Mouse (Mus musculus): Measurements from ENCODE around the gene Sf3b6. TPM values are rescaled to one million over a fixed set of nuclear protein-coding genes. Genes with fewer than 3 reads are reported as not detected.
"Not testable (repeated sequence)": the region's sequence is repeated elsewhere in the genome, so short reads cannot be mapped to it uniquely, and the experiment has no call there.

Sf3b6 gene
- polyA plus RNA-seq, 1 experiment from 2014 or later: 302 TPM

GRCm38 (mm10) chr12:4781725-4782404 lies 35.5 kb upstream of the Sf3b6 start:
- H3K36me3 ChIP-seq (ENCODE audit: control insufficient read depth, insufficient read depth, low read length); H3K9ac ChIP-seq (ENCODE audit: low read depth, low read length); H3K9me3 ChIP-seq (ENCODE audit: control insufficient read depth, low read length); H3K27ac ChIP-seq (ENCODE audit: low read depth, low read length); H3K27me3 ChIP-seq (replicated peaks; ENCODE audit: control insufficient read depth, insufficient read depth, low read length); H3K4me3 ChIP-seq (ENCODE audit: low read depth, low read length); ATAC-seq (replicated peaks; ENCODE audit: low FRiP score); H3K4me2 ChIP-seq; H3K4me1 ChIP-seq (replicated peaks; ENCODE audit: control insufficient read depth, insufficient read depth, low read length); DNase-seq (ENCODE audit: low spot score): not testable (repeated sequence)
- WGBS: 87% methylated on average over 9 of the region's 9 CpGs

GRCm38 (mm10) chr12:4783598-4783997 lies 33.7 kb upstream of the Sf3b6 start:
- Histone ChIP-seq H3K4me1 (replicated peaks; ENCODE audit: control insufficient read depth, insufficient read depth, low read length) (no peaks in the 10 kb centered on the region), H3K4me2 (no peak overlapping the region), H3K4me3 (ENCODE audit: low read depth, low read length) (no peak overlapping the region), H3K36me3 (ENCODE audit: control insufficient read depth, insufficient read depth, low read length) (no peaks in the 10 kb centered on the region), H3K27me3 (replicated peaks; ENCODE audit: control insufficient read depth, insufficient read depth, low read length) (no peaks in the 10 kb centered on the region), H3K9me3 (ENCODE audit: control insufficient read depth, low read length) (no peaks in the 10 kb centered on the region), H3K27ac (ENCODE audit: low read depth, low read length) (no peak overlapping the region), H3K9ac (ENCODE audit: low read depth, low read length) (no peak overlapping the region)
- no peak for ATAC-seq (replicated peaks; ENCODE audit: low FRiP score)
- no peak for DNase-seq (ENCODE audit: low spot score)
- WGBS: 61% methylated on average over 5 of the region's 5 CpGs

GRCm38 (mm10) chr12:4784466-4784865 lies 32.9 kb upstream of the Sf3b6 start:
- no peak for DNase-seq (ENCODE audit: low spot score)
- no peaks in the 10 kb centered on the region for H3K4me1 ChIP-seq (replicated peaks; ENCODE audit: control insufficient read depth, insufficient read depth, low read length)
- no peak overlapping the region for H3K27ac ChIP-seq (ENCODE audit: low read depth, low read length)
- no peaks in the 10 kb centered on the region for H3K27me3 ChIP-seq (replicated peaks; ENCODE audit: control insufficient read depth, insufficient read depth, low read length)
- H3K4me3 ChIP-seq (ENCODE audit: low read depth, low read length): no peak overlapping the region
- H3K9me3 ChIP-seq (ENCODE audit: control insufficient read depth, low read length): no peaks in the 10 kb centered on the region
- 79% methylated on average over 2 of the region's 2 CpGs for WGBS
- H3K9ac ChIP-seq (ENCODE audit: low read depth, low read length): no peak overlapping the region
- no peak for ATAC-seq (replicated peaks; ENCODE audit: low FRiP score)
- H3K4me2 ChIP-seq: no peak overlapping the region
- no peaks in the 10 kb centered on the region for H3K36me3 ChIP-seq (ENCODE audit: control insufficient read depth, insufficient read depth, low read length)

- not testable (repeated sequence) for H3K36me3 ChIP-seq (ENCODE audit: control insufficient read depth, insufficient read depth, low read length); DNase-seq (ENCODE audit: low spot score); H3K4me3 ChIP-seq (ENCODE audit: low read depth, low read length); H3K27ac ChIP-seq (ENCODE audit: low read depth, low read length); H3K27me3 ChIP-seq (replicated peaks; ENCODE audit: control insufficient read depth, insufficient read depth, low read length); H3K4me1 ChIP-seq (replicated peaks; ENCODE audit: control insufficient read depth, insufficient read depth, low read length); H3K9me3 ChIP-seq (ENCODE audit: control insufficient read depth, low read length); H3K4me2 ChIP-seq; H3K9ac ChIP-seq (ENCODE audit: low read depth, low read length); ATAC-seq (replicated peaks; ENCODE audit: low FRiP score)
- 90% methylated on average over 25 of the region's 25 CpGs for WGBS
These were observed 29.2 kb upstream of the Sf3b6 start for GRCm38 (mm10) chr12:4788128-4788527.

- Histone ChIP-seq H3K27ac (ENCODE audit: low read depth, low read length) (no peak overlapping the region), H3K4me3 (ENCODE audit: low read depth, low read length) (no peak overlapping the region), H3K36me3 (ENCODE audit: control insufficient read depth, insufficient read depth, low read length) (no peaks in the 10 kb centered on the region), H3K9me3 (ENCODE audit: control insufficient read depth, low read length) (no peaks in the 10 kb centered on the region), H3K4me2 (no peak overlapping the region), H3K27me3 (replicated peaks; ENCODE audit: control insufficient read depth, insufficient read depth, low read length) (no peaks in the 10 kb centered on the region), H3K9ac (ENCODE audit: low read depth, low read length) (no peak overlapping the region), H3K4me1 (replicated peaks; ENCODE audit: control insufficient read depth, insufficient read depth, low read length) (no peaks in the 10 kb centered on the region)
- DNase-seq (ENCODE audit: low spot score) (no peak), ATAC-seq (replicated peaks; ENCODE audit: low FRiP score) (0 out of 2 replicates have a peak, but pooled peaks have one; percentile 26)
- 60% methylated on average over 1 of the region's 1 CpGs for WGBS
These were observed 23.6 kb upstream of the Sf3b6 start for GRCm38 (mm10) chr12:4793718-4794117.

- not testable (repeated sequence) for H3K4me3 ChIP-seq (ENCODE audit: low read depth, low read length); H3K9ac ChIP-seq (ENCODE audit: low read depth, low read length); H3K4me1 ChIP-seq (replicated peaks; ENCODE audit: control insufficient read depth, insufficient read depth, low read length); DNase-seq (ENCODE audit: low spot score); H3K36me3 ChIP-seq (ENCODE audit: control insufficient read depth, insufficient read depth, low read length); H3K27ac ChIP-seq (ENCODE audit: low read depth, low read length); H3K9me3 ChIP-seq (ENCODE audit: control insufficient read depth, low read length); ATAC-seq (replicated peaks; ENCODE audit: low FRiP score); H3K4me2 ChIP-seq; H3K27me3 ChIP-seq (replicated peaks; ENCODE audit: control insufficient read depth, insufficient read depth, low read length)
- WGBS: 71% methylated on average over 6 of the region's 6 CpGs
These were observed 19.9 kb upstream of the Sf3b6 start for GRCm38 (mm10) chr12:4797471-4797870.

GRCm38 (mm10) chr12:4811036-4811435 lies 6.3 kb upstream of the Sf3b6 start:
- no peaks in the 10 kb centered on the region for H3K9me3 ChIP-seq (ENCODE audit: control insufficient read depth, low read length)
- H3K9ac ChIP-seq (ENCODE audit: low read depth, low read length): no peak overlapping the region
- H3K4me2 ChIP-seq: no peak overlapping the region
- DNase-seq (ENCODE audit: low spot score) (no peak), ATAC-seq (replicated peaks; ENCODE audit: low FRiP score) (no peak)
- no peak overlapping the region for H3K4me3 ChIP-seq (ENCODE audit: low read depth, low read length)
- H3K36me3 ChIP-seq (ENCODE audit: control insufficient read depth, insufficient read depth, low read length): no peaks in the 10 kb centered on the region
- 72% methylated on average over 4 of the region's 4 CpGs for WGBS
- no peak overlapping the region for H3K27ac ChIP-seq (ENCODE audit: low read depth, low read length)
- no peaks in the 10 kb centered on the region for H3K27me3 ChIP-seq (replicated peaks; ENCODE audit: control insufficient read depth, insufficient read depth, low read length)
- no peaks in the 10 kb centered on the region for H3K4me1 ChIP-seq (replicated peaks; ENCODE audit: control insufficient read depth, insufficient read depth, low read length)

GRCm38 (mm10) chr12:4811705-4812104 lies 5.6 kb upstream of the Sf3b6 start:
- no peak overlapping the region for H3K4me2 ChIP-seq
- H3K27ac ChIP-seq (ENCODE audit: low read depth, low read length): no peak overlapping the region
- H3K4me1 ChIP-seq (replicated peaks; ENCODE audit: control insufficient read depth, insufficient read depth, low read length): peaks cover 4% of the 10 kb centered on the region; the same call in 1 of the 2 replicates
- H3K36me3 ChIP-seq (ENCODE audit: control insufficient read depth, insufficient read depth, low read length): no peaks in the 10 kb centered on the region
- no peaks in the 10 kb centered on the region for H3K9me3 ChIP-seq (ENCODE audit: control insufficient read depth, low read length)
- no peak for DNase-seq (ENCODE audit: low spot score)
- ATAC-seq (replicated peaks; ENCODE audit: low FRiP score): no peak
- no peak overlapping the region for H3K4me3 ChIP-seq (ENCODE audit: low read depth, low read length)
- no peak overlapping the region for H3K9ac ChIP-seq (ENCODE audit: low read depth, low read length)
- no peaks in the 10 kb centered on the region for H3K27me3 ChIP-seq (replicated peaks; ENCODE audit: control insufficient read depth, insufficient read depth, low read length)
- 57% methylated on average over 3 of the region's 3 CpGs for WGBS

GRCm38 (mm10) chr12:4813636-4814035 lies 3.7 kb upstream of the Sf3b6 start:
- Histone ChIP-seq H3K4me2 (no peak overlapping the region), H3K9me3 (ENCODE audit: control insufficient read depth, low read length) (no peaks in the 10 kb centered on the region), H3K4me1 (replicated peaks; ENCODE audit: control insufficient read depth, insufficient read depth, low read length) (peaks cover 4% of the 10 kb centered on the region), H3K36me3 (ENCODE audit: control insufficient read depth, insufficient read depth, low read length) (no peaks in the 10 kb centered on the region), H3K9ac (ENCODE audit: low read depth, low read length) (no peak overlapping the region), H3K27me3 (replicated peaks; ENCODE audit: control insufficient read depth, insufficient read depth, low read length) (no peaks in the 10 kb centered on the region), H3K4me3 (ENCODE audit: low read depth, low read length) (no peak overlapping the region), H3K27ac (ENCODE audit: low read depth, low read length) (no peak overlapping the region)
- 85% methylated on average over 4 of the region's 4 CpGs for WGBS
- DNase-seq (ENCODE audit: low spot score) (no peak), ATAC-seq (replicated peaks; ENCODE audit: low FRiP score) (no peak)
